Comparison of ENCODE assay signal across 8 mouse cellular contexts in genomic region chr1:181144966-181145365, GRCm38 (mm10). TPM values are rescaled to one million over a fixed set of nuclear protein-coding genes. Genes with fewer than 3 reads are reported as not detected.
DNase-seq lines count a peak whose midpoint lies in the region; ATAC-seq and TF ChIP-seq lines count a peak whose summit lies in the region.

No protein-coding gene starts in this region.

- ATAC-seq in midbrain, embryonic 12.5 days (ENCODE audit: low FRiP score, low read depth): no peak

- H3K4me2 ChIP-seq in midbrain, embryonic 12.5 days (replicated peaks): peak overlapping the region; percentile 72

- no peak for TF ChIP-seq POLR2A in brain, embryonic 14.5 days (IDR thresholded peaks at IDR 0.05; ENCODE audit: borderline replicate concordance, extremely low read depth, insufficient read depth, insufficient read length, poor library complexity, severe bottlenecking)

- peak overlapping the region; percentile 73 for H3K9ac ChIP-seq in midbrain, embryonic 12.5 days (replicated peaks)

- H3K36me3 ChIP-seq in hindbrain, embryonic 10.5 days: peaks cover 22% of the 10 kb centered on the region
- peaks cover 12% of the 10 kb centered on the region for H3K36me3 ChIP-seq in midbrain, embryonic 12.5 days

- H3K27ac ChIP-seq in layer of hippocampus, adult 2 months: peak overlapping the region; percentile 87; the same call in 1 of the 2 replicates
- peak overlapping the region; percentile 88 for H3K27ac ChIP-seq in hindbrain, embryonic 10.5 days
- 0 out of 2 replicates have a peak overlapping the region, but pooled peaks have one; percentile 75 for H3K27ac ChIP-seq in midbrain, embryonic 12.5 days (replicated peaks)

- no peak for TF ChIP-seq CTCF in layer of hippocampus, adult 2 months (conservative IDR thresholded peaks at IDR 0.05)
- TF ChIP-seq CTCF in brain, embryonic 14.5 days (IDR thresholded peaks at IDR 0.05; ENCODE audit: borderline replicate concordance, extremely low read depth, insufficient read depth, insufficient read length): no peak

- DNase-seq in layer of hippocampus, adult 2 months (ENCODE audit: low spot score in 2 of 2): no peak
- no peak for DNase-seq in layer of hippocampus, adult 18-20 months (ENCODE audit: low spot score in 2 of 2)
- DNase-seq in brain, embryonic 14.5 days (ENCODE audit: low read depth): peak; percentile 21
- peak; percentile 4 for DNase-seq in hindbrain, embryonic 10.5 days (ENCODE audit: low spot score)
- no peak for DNase-seq in layer of hippocampus, postnatal 25 days (ENCODE audit: extremely low spot score in 1 of 2, low spot score in 1 of 2)
- no peak for DNase-seq in urinary bladder, postnatal 36 days (ENCODE audit: low spot score in 2 of 2)
- no peak for DNase-seq in lung, postnatal 14 days

- no peaks in the 10 kb centered on the region for H3K9me3 ChIP-seq in hindbrain, embryonic 10.5 days
- H3K9me3 ChIP-seq in midbrain, embryonic 12.5 days: no peaks in the 10 kb centered on the region

- H3K4me1 ChIP-seq in hindbrain, embryonic 10.5 days (replicated peaks): peaks cover 39% of the 10 kb centered on the region
- peaks cover 26% of the 10 kb centered on the region for H3K4me1 ChIP-seq in midbrain, embryonic 12.5 days

- 21% methylated on average over 12 of the region's 12 CpGs for WGBS in hindbrain, embryonic 10.5 days
- WGBS in midbrain, embryonic 12.5 days: 22% methylated on average over 12 of the region's 12 CpGs

- peak overlapping the region; percentile 88 for H3K4me3 ChIP-seq in layer of hippocampus, adult 2 months
- peak overlapping the region; percentile 84 for H3K4me3 ChIP-seq in hindbrain, embryonic 10.5 days
- H3K4me3 ChIP-seq in midbrain, embryonic 12.5 days: peak overlapping the region; percentile 83

- H3K27me3 ChIP-seq in hindbrain, embryonic 10.5 days (ENCODE audit: insufficient read depth, poor library complexity, severe bottlenecking): no peaks in the 10 kb centered on the region
- H3K27me3 ChIP-seq in midbrain, embryonic 12.5 days: no peaks in the 10 kb centered on the region

RNA-seq across cellular contexts. Expression of gene Cnih4, which starts 0.5 kb away (rescaled TPM):
- 10 to 100 TPM; 23.3 to 27.7 TPM for total RNA-seq in layer of hippocampus, adult 2 months (2021)
- 10 to 100 TPM; 30.1 to 30.9 TPM for total RNA-seq in layer of hippocampus, adult 18-20 months (2021)
- 22.5 and 26.1 TPM in 2 replicates for polyA plus RNA-seq in brain, embryonic 14.5 days (2012; rRNA removed)
- polyA plus RNA-seq in hindbrain, embryonic 10.5 days (2016; fragmentation: Nextera tagmentation; extraction: Ambion mirVana): 104 and 129 TPM in 2 replicates
- polyA plus RNA-seq in midbrain, embryonic 12.5 days (2016; fragmentation: Nextera tagmentation; extraction: Ambion mirVana): 78.7 and 85.2 TPM in 2 replicates
- 10 to 100 TPM; 22.8 to 27.1 TPM for total RNA-seq in layer of hippocampus, postnatal 25 days (2021)

RNA-seq across cellular contexts. Expression of gene Nvl, which starts 1.0 kb away (rescaled TPM):
- 10 to 100 TPM; 34.4 to 34.7 TPM for total RNA-seq in layer of hippocampus, adult 2 months (2021)
- 10 to 100 TPM; 29.2 to 30.2 TPM for total RNA-seq in layer of hippocampus, adult 18-20 months (2021)
- polyA plus RNA-seq in brain, embryonic 14.5 days (2012; rRNA removed): 68.9 and 92.0 TPM in 2 replicates
- 30.2 and 42.2 TPM in 2 replicates for polyA plus RNA-seq in hindbrain, embryonic 10.5 days (2016; fragmentation: Nextera tagmentation; extraction: Ambion mirVana)
- polyA plus RNA-seq in midbrain, embryonic 12.5 days (2016; fragmentation: Nextera tagmentation; extraction: Ambion mirVana): 43.3 and 46.9 TPM in 2 replicates
- total RNA-seq in layer of hippocampus, postnatal 25 days (2021): 10 to 100 TPM; 25.1 to 34.5 TPM

Comparison
In these comparisons a context has a peak if more than half of its experiments do, and no peak if none do; other contexts are left out.
1. DNase-seq: peak in brain, embryonic 14.5 days (single experiment) and hindbrain, embryonic 10.5 days (single experiment); none in layer of hippocampus, adult 2 months (0 of 2), layer of hippocampus, adult 18-20 months (0 of 2), layer of hippocampus, postnatal 25 days (0 of 2), urinary bladder, postnatal 36 days (0 of 2) and lung, postnatal 14 days (single experiment).
2. Peak in every context shown above with its lines, with median percentiles within 50 percentile points of each other: H3K27ac ChIP-seq and H3K4me3 ChIP-seq.